Mouse (Mus musculus) cerebellum, postnatal 4 days (tissue): ENCODE results near the gene Tigit.

Experiments used
- DNase-seq, 2 experiments: peaks; one replicate each; pipeline ENCODE4 v3.0.0; 2022; ENCODE audit warnings: low spot score in 2 of 2, mixed read lengths in 1 of 2

Gene Tigit

GRCm38 (mm10) chr16:43668294-43668693 lies 4.3 kb upstream of the Tigit start:
- no peak for DNase-seq

- no peak for DNase-seq
These were observed 915 bp upstream of the Tigit start for GRCm38 (mm10) chr16:43664861-43665260.

GRCm38 (mm10) chr16:43662124-43663004 lies 1.6 kb downstream of the Tigit start:
- no peak for DNase-seq

- DNase-seq: no peak
These were observed 2.4 kb downstream of the Tigit start for GRCm38 (mm10) chr16:43661576-43661975.

- no peak for DNase-seq
These were observed 8.7 kb downstream of the Tigit start for GRCm38 (mm10) chr16:43655183-43655787.

GRCm38 (mm10) chr16:43654269-43654668 lies 9.7 kb downstream of the Tigit start:
- DNase-seq: no peak

- no peak for DNase-seq
These were observed 10.7 kb downstream of the Tigit start for GRCm38 (mm10) chr16:43653288-43653687.

GRCm38 (mm10) chr16:43650355-43651080 lies 13.4 kb downstream of the Tigit start:
- DNase-seq: no peak

GRCm38 (mm10) chr16:43647641-43648040 lies 16.3 kb downstream of the Tigit start:
- DNase-seq: no peak

- no peak for DNase-seq
These were observed 17.0 kb downstream of the Tigit start for GRCm38 (mm10) chr16:43646943-43647342.

GRCm38 (mm10) chr16:43645879-43646278 lies 18.1 kb downstream of the Tigit start:
- DNase-seq: no peak

GRCm38 (mm10) chr16:43641230-43641629 lies 22.7 kb downstream of the Tigit start:
- no peak for DNase-seq

- DNase-seq: peak in 1 of 2 experiments; percentile 20
These were observed 25.4 kb downstream of the Tigit start for GRCm38 (mm10) chr16:43638406-43639049.

- no peak for DNase-seq
These were observed 26.7 kb downstream of the Tigit start for GRCm38 (mm10) chr16:43637241-43637640.

- DNase-seq: no peak
These were observed 29.9 kb downstream of the Tigit start for GRCm38 (mm10) chr16:43634037-43634436.

- no peak for DNase-seq
These were observed 32.2 kb downstream of the Tigit start for GRCm38 (mm10) chr16:43631758-43632157.

GRCm38 (mm10) chr16:43628662-43629061 lies 35.3 kb downstream of the Tigit start:
- DNase-seq: no peak

- no peak for DNase-seq
These were observed 38.0 kb downstream of the Tigit start for GRCm38 (mm10) chr16:43625956-43626355.

GRCm38 (mm10) chr16:43625289-43625688 lies 38.7 kb downstream of the Tigit start:
- no peak for DNase-seq

- DNase-seq: no peak
These were observed 39.1 kb downstream of the Tigit start for GRCm38 (mm10) chr16:43624876-43625275.

- no peak for DNase-seq
These were observed 40.5 kb downstream of the Tigit start for GRCm38 (mm10) chr16:43623315-43624000.
